Mouse (Mus musculus): Measurements from ENCODE around the gene Fam169b.
"Not testable (repeated sequence)": the region's sequence is repeated elsewhere in the genome, so short reads cannot be mapped to it uniquely, and the experiment has no call there.

The Fam169b gene

GRCm38 (mm10) chr7:68264531-68264930, 9.1 kb upstream of the Fam169b start:
- DNase-seq (ENCODE audit: low spot score), result no peak

GRCm38 (mm10) chr7:68265391-68265790, 8.2 kb upstream of the Fam169b start:
- DNase-seq (ENCODE audit: low spot score), result no peak

GRCm38 (mm10) chr7:68266691-68267090, 6.9 kb upstream of the Fam169b start:
- DNase-seq (ENCODE audit: low spot score), result peak; percentile 45

GRCm38 (mm10) chr7:68270551-68270950, 3.1 kb upstream of the Fam169b start:
- DNase-seq (ENCODE audit: low spot score), result no peak

- DNase-seq (ENCODE audit: low spot score), result no peak
Observed at GRCm38 (mm10) chr7:68271816-68272215, 1.8 kb upstream of the Fam169b start.

- DNase-seq (ENCODE audit: low spot score), result no peak
Observed at GRCm38 (mm10) chr7:68272607-68273006, 1.0 kb upstream of the Fam169b start.

- DNase-seq (ENCODE audit: low spot score), result no peak
Observed at GRCm38 (mm10) chr7:68274218-68274617, 579 bp downstream of the Fam169b start.

GRCm38 (mm10) chr7:68274951-68275350, 1.3 kb downstream of the Fam169b start:
- DNase-seq (ENCODE audit: low spot score), result no peak

- DNase-seq (ENCODE audit: low spot score), result not testable (repeated sequence)
Observed at GRCm38 (mm10) chr7:68275445-68275837, 1.8 kb downstream of the Fam169b start.

GRCm38 (mm10) chr7:68275838-68276731, 2.4 kb downstream of the Fam169b start:
- DNase-seq (ENCODE audit: low spot score), result peak; percentile 41

- DNase-seq (ENCODE audit: low spot score), result peak; percentile 72
Observed at GRCm38 (mm10) chr7:68277054-68277896, 3.6 kb downstream of the Fam169b start.

GRCm38 (mm10) chr7:68277897-68278270, 4.2 kb downstream of the Fam169b start:
- no peak for DNase-seq (ENCODE audit: low spot score)

GRCm38 (mm10) chr7:68278385-68278784, 4.7 kb downstream of the Fam169b start:
- DNase-seq (ENCODE audit: low spot score), result no peak

GRCm38 (mm10) chr7:68278908-68279307, 5.3 kb downstream of the Fam169b start:
- DNase-seq (ENCODE audit: low spot score), result no peak

- no peak for DNase-seq (ENCODE audit: low spot score)
Observed at GRCm38 (mm10) chr7:68279481-68279880, 5.8 kb downstream of the Fam169b start.

GRCm38 (mm10) chr7:68280352-68280869, 6.8 kb downstream of the Fam169b start:
- no peak for DNase-seq (ENCODE audit: low spot score)

GRCm38 (mm10) chr7:68281341-68281740, 7.7 kb downstream of the Fam169b start:
- no peak for DNase-seq (ENCODE audit: low spot score)

GRCm38 (mm10) chr7:68282304-68283132, 8.9 kb downstream of the Fam169b start:
- no peak for DNase-seq (ENCODE audit: low spot score)

GRCm38 (mm10) chr7:68283133-68283520, 9.5 kb downstream of the Fam169b start:
- DNase-seq (ENCODE audit: low spot score), result not testable (repeated sequence)

GRCm38 (mm10) chr7:68283776-68284175, 10.1 kb downstream of the Fam169b start:
- no peak for DNase-seq (ENCODE audit: low spot score)

- no peak for DNase-seq (ENCODE audit: low spot score)
Observed at GRCm38 (mm10) chr7:68285851-68286298, 12.2 kb downstream of the Fam169b start.

Measured in embryo, embryonic 10 days (tissue).